Mouse (Mus musculus) frontal cortex, adult (tissue): ENCODE results near the gene Mmp25.

ENCODE experiments used
- ATAC-seq: cut with Nextera tagmentation; 2 replicates; pipeline ENCODE4 v1.9.2; 2017; ENCODE audit warnings: mild to moderate bottlenecking, moderate library complexity, mixed read lengths; ENCODE audit not compliant: low TSS enrichment

The Mmp25 gene

DNA sequence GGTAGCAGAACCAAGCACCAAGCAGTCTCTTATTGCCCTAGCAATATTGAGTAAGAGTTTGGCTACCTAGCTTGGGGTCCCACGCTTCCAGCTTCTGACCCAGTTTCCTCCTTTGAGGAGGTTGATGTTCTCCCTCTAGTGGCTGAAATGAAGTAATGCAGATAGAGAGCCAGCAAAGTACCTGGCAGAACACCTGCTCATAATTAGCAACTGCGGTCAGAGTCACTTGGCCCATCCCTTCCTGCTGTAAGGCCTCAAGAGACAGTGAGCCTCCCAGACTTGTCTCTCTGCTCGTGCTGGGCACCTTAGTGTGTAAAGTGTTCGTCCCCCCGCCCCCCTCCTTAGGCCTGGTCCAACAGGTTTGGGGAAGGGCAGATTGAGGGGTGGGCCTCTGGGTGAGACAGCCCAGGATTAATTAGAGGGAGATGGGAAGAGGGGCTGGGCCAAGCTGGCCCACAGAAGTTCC, 19.5 kb upstream of the Mmp25 start:
- no peak for ATAC-seq

- ATAC-seq, result no peak
Measured at GRCm38 (mm10) chr17:23661526-23661925, 16.4 kb upstream of the Mmp25 start.

GRCm38 (mm10) chr17:23660876-23661200, 15.8 kb upstream of the Mmp25 start:
- ATAC-seq, result no peak

DNA sequence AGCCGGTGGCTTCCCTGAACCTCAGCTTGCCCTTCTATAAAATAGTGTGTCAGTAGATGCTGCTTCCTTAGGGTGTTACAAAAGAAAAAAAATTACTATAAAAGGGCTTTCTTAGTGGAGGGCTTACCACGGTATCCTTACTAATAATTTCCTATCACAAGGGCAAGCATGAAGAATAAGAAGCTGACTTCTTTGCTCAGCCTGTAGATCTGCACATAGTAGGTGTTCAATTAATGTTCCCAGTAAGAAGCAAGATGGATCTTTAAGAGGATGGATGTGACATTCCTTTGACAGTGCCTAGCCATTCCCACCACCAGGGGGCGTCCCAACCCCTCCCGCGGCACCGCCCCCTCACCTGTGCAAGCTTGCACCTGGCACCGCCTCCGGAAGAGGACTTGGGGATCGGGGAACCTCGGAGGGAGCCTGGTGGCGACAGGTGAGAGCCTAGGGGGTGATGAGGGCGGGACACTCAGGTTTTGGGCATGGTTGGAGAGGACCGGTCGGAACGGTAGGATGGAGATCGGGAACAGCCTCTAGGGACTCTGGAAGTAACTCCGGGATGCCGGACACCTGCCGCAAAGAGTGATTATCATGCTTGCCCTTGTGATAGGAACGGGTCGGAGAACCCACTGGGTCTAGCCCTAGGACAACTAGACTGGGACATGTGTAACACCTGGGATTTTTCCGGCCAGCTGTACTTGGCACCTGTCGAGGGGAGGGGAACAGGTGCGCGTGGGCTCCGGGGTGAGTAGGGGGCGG, 15.2 kb upstream of the Mmp25 start, which contains the start of gene Bicdl2:
Gene Bicdl2, plus strand, starts transcription at position 390 of the 759 bp plus-strand sequence.
- no peak for ATAC-seq

GRCm38 (mm10) chr17:23658450-23658849, 13.4 kb upstream of the Mmp25 start:
- no peak for ATAC-seq

DNA sequence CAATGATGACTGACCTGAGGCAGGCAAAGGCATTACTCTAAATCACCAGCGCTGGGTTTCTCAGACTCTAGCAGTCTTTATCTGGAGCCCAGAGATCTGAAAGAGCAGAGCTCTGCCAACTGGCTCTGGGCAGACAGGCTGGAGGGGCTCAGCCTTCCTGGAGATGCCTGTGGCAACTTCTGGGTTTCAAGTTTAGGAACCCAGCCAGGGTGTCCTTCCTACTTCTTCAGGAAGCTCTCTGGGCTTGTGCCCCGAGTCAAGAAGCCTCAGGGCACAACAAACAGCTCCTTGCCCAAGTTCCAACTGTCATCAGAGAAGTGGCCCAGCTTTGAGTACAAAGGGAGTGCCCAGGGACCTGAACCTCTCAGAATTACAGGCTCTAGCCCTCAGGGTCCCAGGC, 9.3 kb upstream of the Mmp25 start:
- ATAC-seq, result no peak

DNA sequence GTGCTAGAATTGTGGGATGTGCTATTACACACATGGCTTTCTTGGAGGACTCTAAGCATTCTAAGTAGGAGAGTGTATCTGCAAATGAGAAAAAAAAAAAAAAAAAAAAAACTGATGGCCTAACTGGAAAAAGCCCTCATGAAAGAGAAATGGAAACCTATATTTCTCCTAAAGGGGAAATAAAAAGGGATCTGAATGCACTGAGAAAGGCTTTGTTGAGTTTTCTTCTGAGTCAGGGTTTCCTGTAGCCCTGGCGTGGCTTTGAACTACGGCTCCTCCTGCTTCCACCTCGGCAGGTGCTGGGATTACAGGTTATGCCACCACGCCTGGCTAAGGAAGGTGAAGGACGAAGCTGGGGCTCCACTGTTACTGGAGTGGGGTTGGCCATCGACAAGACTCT, 8.9 kb upstream of the Mmp25 start:
- no peak for ATAC-seq

GRCm38 (mm10) chr17:23653324-23653723, 8.2 kb upstream of the Mmp25 start:
- ATAC-seq, result no peak

GRCm38 (mm10) chr17:23651363-23651762, 6.3 kb upstream of the Mmp25 start:
- ATAC-seq, result no peak

GRCm38 (mm10) chr17:23645894-23646293, 817 bp upstream of the Mmp25 start:
- ATAC-seq, result no peak

GRCm38 (mm10) chr17:23631241-23631640, 13.8 kb downstream of the Mmp25 start:
- ATAC-seq, result no peak

DNA sequence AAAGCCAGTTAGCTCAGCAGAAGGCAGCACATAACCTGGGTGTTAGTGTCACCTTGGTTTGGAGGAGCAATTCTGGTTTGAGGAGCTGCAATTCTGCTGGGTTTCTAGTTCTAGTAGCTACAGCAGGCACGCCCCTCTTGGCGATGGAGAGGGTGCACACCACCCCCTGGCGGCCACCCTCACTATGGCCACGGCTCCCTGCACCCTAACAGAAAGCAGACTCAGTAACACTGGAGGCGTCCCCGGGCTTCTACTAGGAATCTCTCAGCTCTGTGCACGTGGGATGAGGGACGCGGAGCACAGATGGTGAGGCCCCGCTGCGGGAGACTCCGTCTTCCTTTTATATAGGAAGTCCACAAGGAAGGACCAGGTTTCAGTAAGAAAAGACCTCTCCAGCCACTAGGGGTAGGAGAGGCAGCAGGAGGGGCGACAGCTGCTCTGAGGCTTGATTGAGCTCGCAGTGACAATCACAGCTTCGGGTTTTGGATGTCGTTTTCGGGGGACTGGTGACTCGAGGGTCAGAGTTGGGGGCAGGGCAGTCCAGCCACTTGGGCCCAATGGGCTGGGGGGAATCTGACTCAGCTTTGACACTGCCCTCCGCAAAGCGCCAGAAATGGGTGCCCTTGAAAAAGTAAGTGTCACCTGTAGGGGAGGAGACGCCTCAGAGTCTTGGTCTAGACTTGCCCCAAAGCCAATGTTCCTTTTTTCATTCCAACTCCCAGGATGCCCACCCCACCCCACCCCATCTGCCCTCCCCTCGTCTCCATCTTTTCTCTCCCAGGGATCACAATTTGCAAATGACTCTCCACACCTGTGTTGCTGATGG, 14.7 kb downstream of the Mmp25 start:
- ATAC-seq, result peak; percentile 100

GRCm38 (mm10) chr17:23627813-23628212, 17.3 kb downstream of the Mmp25 start:
- ATAC-seq, result no peak

DNA sequence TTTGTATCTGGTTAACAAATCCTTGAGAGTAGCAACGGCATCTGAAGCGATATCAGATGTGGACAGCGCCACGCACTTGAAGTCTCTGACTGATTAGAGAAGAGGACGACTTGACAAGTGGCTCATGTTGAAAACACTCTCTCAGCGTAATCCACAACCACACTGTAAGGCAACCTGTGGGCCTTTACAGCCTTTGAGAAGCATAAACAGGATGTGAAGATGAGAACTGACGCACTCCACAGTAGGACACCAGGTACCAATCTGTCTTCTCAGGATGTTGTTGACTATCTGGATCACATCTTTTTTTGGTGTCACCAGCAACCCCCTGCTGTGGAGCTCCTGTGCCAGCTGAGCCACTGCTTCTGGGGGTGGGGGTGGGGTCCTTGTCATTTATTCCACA, 24.7 kb downstream of the Mmp25 start:
- no peak for ATAC-seq

DNA sequence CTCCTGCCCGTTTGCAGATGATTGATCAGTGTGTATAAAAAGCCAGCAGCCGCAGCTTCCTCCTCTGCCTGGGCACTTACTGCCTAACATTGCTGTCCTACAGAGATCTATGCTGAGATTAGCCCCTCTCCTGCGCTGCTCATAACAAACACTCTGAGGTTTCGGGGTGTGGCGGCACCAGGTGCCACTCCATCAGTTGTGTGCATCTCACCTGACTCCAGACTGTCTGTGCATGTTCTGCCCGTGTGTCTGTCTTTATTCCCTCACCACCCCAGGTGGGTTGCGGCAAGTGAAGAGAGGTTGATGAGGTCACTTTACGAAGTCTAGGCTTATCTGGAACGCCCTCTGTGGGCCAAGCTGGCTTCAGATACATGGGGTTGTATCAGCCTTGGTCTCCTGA, 28.0 kb downstream of the Mmp25 start:
- ATAC-seq, result no peak

DNA sequence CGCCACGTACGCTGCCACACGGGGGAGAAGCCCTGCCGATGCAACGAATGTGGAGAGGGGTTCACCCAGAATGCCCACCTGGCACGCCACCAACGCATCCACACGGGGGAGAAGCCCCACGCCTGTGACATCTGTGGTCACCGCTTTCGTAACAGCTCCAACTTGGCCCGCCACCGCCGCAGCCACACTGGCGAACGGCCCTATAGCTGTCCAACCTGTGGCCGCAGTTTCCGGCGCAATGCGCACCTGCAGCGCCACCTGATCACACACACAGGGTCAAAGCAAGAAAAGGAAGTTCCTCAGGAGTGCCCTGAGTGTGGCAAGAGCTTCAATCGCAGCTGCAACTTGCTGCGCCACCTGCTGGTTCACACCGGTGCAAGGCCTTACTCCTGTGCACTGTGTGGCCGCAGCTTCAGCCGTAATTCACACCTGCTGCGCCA, 34.7 kb downstream of the Mmp25 start:
- ATAC-seq, result no peak

DNA sequence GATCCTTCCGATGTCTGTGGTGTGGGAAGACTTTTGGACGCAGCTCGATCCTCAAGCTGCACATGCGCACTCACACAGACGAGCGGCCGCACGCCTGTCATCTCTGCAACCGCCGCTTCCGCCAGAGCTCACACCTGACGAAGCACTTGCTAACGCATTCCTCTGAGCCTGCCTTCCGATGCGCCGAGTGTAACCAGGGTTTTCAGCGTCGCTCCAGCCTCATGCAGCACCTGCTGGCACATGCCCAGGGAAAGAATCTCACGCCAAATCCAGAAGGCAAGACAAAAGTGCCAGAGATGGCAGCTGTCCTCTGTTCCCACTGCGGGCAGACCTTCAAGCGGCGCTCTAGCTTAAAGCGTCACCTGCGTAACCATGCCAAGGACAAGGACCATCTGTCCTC, 35.5 kb downstream of the Mmp25 start:
- no peak for ATAC-seq

- ATAC-seq, result no peak
Measured at GRCm38 (mm10) chr17:23605220-23605619, 39.9 kb downstream of the Mmp25 start.

- ATAC-seq, result no peak
Measured at GRCm38 (mm10) chr17:23604394-23604793, 40.7 kb downstream of the Mmp25 start.

- 0 out of 2 replicates have a peak, but pooled peaks have one; percentile 44 for ATAC-seq
Measured at GRCm38 (mm10) chr17:23603542-23603941, 41.5 kb downstream of the Mmp25 start.

DNA sequence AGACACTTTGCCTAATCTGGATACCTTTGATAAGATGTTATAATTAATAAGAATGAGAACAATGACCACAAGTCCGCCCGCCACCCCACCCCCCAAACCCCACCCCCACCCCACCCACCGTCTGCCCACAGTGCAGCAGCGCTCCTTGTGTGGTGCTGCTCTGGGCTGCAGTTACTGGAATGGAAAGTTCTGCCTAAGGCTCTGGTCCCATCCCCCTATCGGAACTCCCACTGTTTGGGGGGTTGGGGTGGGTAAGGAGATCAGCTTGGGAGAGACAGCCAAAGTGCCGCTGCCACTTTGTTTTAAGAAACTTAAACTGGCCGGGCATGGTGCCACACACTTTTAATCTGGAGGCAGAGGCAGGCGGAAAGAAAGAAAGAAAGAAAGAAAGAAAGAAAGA, 42.0 kb downstream of the Mmp25 start:
- no peak for ATAC-seq

DNA sequence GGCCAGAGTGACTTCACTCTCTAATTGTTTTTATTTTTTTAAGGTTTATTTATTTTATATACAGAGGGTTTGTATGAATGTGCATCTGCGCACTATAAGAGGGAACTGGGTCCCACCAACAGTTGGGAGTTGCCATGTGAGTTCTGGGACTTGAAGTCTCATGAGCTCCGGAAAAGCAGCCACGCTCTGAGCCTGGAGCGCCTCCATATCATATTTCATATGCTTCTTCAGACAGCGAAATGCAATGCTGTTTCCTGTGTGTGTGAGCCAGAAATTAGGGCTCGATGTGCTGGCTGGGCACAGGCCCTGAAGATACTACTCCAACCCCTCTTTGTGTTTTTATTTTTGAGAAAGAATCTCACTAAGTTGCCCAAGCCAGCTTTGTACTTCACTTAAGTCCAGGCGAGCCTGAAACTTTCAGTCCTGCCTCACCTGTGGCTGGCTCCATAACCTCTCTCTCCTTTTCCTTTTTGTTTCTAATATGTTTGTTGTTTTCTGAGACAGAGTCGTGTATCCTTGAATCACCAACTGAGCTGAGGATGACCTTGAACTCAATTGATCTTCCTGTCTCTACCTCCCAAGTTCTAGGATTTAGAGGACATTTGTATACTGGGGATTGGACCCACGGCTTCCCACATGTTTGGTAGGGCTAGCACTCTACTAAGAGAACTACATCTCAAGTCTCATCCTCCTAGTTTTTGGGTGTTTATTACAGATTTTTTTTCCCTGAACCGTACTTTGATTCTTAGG, 43.1 kb downstream of the Mmp25 start:
- ATAC-seq, result no peak
